Mouse (Mus musculus) thymus, postnatal 25 days (tissue): Measurements from ENCODE around the gene Rasa2.

Source experiments
- DNase-seq: peaks from one replicate; pipeline ENCODE4 v3.0.0; 2022

The Rasa2 gene

DNA sequence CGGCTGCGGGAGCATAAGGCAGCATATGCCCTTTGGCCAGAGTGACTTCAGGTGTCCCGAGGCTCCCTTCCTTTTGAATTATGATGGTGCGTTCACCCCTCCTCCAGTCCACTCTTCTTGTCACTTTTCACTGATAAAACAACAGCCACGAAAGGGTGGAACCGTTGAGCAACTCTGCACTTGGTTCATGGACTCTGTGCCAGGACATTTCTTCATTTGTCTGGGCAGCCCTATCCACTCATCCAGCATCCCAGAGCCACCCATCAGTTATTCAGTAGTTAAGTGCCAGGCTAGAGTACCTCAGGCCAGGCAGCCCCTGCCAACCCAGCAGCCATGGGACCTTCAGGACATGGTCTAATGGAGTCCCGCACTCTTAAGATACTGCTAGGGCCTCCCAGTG, 7.1 kb upstream of the Rasa2 start:
- DNase-seq = no peak

DNA sequence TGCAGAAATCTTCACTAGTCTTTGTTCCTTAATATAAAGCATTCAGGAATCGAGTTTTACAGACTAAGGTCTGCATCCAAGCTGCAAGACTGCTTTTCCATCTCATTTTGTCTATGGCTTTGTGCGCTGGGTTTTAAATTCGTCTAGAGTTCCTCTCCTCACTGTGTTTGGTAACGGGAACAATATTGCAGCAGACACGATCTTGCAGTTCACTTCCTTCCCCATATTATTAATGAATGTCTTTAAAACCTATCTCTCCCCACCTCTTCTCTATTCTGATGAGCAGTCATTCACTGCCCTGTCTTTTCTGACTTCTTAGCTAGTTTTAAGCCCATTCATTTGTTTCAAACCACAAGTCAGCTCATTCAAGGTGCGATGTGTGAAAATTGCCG, 5.7 kb upstream of the Rasa2 start:
- no peak for DNase-seq

DNA sequence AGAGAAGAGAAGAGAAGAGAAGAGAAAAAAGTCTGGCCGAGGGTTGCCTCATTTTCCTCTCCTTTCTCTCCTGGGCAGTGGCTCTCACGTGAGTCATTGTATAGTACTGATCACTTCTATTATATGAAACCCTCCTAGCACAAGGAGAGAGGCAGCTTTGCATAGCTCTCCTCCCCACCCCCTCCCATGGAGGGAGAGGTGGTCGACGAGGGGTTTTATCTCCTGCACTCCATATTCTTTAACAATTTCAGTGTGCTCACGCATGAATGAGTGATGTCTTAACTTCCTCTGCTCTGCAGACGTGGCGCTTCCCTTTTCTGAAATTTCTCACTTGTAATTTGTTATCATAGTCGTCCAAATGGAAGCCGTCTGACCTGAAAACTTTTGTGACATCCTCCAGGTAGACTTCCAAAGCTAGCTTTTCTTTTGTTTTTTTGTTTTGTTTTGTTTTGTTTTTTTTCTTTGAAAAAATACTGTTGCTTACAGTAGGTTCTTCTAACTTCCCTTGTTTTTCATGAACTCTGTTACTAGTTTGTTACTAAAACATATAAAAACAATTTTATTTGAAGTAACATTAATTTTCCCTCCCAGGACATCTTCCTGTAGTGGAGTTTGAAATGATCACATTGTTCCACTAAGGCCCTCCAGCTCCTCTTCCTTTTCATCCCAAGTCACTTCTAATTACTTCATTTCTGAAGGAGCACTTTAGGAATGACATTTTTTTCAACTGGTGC, 5.2 kb upstream of the Rasa2 start:
- DNase-seq = no peak

DNA sequence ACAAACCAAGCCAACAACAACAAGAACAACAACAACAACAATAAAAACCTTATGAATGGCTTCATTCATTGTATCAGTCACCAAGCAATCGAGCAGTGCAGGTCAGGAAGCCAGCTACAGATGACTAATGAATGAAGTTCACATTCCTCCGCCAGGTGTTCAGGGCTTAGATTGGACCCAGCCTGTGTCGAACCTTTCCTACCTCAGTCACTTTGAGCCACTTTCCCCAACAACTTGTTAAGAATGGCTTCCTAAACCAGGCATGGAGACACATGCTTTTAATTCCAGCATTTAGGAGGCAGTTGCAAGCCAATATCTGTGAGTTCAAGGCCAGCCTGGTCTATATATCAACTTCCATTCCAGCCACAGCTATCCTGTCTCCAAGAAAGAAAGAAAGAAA, 4.5 kb upstream of the Rasa2 start:
- no peak for DNase-seq

DNA sequence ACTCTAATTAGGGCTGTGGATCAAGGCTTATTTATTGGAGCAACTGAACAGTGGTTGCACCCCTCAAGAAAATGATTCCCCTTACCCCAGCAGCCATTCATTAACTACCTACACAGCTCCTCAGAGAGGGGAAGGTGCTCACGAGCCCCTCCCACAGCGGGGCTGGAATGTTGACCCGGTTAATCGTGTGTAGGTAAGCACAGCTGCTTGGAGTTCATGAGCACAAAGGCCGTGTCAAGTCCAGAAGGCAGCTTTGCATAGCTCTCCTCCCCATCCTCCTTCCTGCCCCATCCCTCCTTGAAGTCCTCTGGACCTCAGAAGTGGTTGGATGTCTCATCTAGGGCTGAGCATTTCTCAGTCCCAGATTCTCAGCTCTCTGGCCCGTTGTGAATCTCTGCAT, 3.8 kb upstream of the Rasa2 start:
- DNase-seq = no peak

DNA sequence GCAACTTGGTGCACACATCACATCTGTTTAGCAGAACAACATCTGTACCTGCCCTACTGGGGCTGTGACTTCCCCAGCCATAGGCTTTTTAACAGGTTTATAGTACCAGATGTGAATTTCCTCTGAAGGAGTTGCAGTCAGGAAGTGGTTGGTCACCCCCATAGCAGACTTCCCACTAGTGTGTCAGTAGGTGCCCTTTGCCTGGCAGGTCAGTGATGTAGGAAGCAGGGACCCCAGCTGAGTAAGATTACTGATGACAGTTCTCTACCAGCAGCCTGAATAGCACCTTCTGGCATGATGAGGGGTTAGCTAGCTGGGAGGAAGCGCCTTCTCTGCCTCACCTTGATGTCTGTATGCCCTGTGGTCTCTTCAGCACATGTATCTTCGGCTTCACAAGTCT, 2.4 kb upstream of the Rasa2 start:
- DNase-seq = peak; percentile 41

DNA sequence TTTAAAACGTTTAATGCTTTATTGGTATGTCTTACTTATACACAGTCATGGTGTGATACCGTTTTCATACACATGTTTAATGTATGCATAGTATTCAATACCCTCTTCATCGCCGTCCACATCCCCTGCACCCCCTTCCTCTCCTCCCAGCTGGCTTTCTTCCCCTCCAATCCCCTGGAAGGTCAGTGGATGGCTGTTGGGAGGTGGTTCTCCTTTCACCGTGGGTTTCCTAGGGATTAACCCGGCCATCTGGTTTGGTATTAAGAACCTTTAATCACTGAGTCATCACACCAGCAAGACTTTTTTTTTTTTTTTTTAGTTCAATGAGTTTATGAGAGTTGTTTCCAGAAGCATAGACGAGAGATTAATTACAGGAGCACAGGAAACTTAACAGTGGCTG, 1.3 kb upstream of the Rasa2 start:
- DNase-seq = no peak

DNA sequence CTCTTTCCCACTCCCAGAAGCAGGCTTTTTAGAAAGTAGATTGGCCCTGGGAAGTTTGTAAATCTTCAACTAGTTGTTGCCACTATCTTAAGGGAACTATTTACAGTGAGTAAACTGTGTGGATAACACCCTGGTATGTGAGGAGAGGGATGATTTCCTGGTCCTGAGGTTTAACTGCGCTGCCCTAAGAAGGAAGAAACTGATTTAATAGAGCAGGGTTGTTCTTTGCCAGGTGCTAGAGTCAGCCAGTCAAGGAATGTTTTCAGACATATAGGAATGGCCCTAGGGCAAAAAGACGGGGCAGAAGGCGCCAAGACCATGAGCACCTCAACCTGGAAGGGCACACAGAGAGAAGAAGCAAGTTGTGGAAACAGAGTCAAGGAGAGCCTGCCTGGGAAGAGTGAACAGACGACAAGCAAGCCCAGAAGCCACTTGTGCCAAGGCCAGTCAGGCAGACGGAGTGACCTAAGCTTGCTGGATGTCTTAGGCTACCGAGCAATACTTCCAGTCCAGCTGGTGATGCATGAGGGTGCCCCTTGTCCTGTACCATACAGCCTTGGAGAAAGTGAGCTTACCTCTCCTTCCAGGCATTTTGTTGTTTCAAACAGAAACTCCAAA, 765 bp upstream of the Rasa2 start:
- DNase-seq = no peak

DNA sequence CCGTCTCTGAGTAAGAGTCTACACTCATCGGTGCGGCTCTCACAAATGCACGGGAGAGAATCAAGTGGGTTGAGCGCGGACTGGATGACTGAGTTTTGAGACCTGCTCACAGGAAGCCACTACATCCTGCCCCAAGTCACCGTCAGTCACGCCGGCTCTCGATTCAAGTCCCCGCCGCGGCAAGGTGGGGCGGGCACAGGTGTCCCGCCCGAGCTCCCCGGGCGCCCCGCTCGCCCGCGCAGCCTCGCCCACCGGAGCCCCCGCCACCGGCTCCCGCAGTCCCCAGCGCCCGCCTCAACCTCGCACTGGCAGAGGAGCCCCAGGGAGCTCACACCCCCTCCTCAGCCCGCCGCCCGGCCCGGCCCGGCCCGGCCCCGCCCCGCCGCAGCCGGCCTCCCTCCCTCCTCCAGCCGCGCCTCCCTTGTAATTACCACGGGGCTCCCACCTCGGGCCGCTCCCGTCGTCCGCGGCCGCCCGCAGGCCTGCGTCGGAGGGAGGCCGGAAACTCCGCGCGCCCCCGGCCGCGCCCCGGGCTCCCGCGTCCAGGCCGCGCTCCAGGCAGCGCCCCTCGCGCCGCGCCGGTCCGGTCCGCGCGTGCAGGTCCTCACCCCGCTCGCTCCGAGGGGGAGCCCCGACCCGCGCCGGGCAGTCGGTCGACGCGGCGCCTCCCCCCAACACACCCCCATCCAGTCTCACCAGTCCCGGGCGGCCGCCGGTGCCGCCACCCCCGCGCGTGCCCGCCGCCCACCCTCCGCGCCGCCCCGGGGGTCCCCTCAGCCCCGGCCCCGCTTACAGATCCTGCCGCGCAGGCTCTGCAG, 637 bp downstream of the Rasa2 start:
- peak; percentile 87 for DNase-seq

DNA sequence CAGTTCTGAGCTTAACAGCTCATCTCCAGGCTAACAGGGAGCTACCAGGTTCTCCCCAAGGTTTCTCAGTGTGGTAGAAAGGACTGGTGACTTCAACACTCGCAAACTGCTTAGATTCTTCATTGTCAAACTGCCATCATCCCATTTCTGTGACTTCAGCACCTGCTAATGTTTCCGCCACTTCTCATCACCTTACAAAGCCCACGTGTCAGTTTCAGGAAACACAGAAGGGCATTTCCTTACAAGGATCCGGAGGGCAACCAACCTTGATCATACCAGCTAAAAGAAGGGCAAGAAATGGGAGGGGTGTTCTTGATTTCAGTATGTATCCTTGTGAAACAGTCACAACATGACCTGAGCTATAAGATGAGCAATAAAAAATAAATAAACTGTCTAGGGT, 2.3 kb downstream of the Rasa2 start:
- DNase-seq = no peak

DNA sequence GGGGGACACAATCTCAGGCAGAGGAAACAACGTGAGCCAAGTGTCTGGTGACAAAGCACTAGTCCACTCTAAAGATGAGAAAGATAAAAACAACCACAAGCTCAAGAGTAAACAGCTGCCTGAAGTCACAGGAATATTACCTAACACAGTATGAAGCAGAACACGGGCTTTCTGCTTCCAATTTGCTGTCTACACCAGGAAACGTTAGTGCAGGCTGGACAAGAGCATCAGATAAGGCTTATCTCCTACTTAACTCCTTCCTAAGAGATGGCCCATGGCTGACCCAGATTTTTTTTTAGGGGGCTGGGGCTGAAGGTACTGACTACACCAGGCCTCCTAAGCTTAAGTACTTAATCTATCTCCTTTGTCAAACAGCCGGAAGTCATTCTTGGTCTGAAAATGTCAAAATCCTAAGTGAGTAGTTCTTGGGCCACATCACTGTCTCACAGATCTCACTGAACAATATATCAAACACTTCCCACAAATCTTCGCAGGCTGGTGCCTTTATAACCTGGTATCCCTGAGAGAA, 3.8 kb downstream of the Rasa2 start:
- DNase-seq = no peak

DNA sequence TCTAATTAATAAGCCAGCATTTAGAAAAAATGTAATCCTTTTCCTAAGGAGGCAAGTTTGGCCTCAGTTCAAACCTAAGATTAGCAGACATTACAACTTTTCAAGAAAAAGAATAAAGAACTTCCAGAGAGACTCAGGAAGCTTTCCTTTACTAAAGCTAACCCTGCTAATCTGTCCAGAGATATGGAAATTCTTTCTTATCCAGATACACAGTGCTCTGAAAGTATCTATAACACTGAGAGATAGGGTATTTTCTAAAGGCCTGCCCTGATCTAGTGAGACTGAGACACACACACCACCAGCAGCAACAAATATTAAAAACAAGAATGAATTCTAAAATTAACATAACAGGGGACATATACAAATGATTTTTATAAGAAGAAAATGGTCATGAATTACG, 4.4 kb downstream of the Rasa2 start:
- no peak for DNase-seq

DNA sequence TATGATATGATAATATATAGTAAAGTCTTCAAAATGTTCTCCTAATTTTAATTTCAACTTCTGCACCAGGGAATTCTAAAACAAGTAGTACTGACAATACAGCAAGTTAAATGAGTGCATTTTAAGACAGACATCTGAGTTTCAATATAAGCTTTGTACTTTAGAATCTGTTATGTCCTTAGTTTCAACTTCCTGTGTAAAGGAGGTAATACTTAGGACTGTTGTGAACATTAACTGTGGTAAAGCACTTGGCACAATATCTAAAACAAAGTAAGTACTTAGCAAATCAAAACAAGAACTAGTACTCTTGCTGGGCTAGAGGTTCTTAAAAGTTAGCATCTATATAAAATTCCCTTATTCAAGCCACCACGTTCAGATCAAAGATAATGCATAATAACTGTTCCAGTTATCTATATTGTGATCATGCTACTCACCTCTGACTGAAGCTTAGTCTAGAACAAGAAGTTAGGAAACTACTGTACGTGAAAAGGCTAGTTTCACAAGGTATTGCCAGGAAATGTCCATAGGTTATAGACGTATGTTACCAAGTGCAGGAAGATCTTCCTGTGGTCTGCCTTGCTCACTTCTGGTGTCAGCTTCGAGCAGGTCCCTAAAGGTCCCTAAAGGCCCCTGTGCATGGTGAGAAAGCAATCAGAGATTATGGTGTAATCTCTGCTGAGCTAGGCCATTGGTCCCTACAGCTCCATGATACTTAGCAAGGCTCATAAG, 12.8 kb downstream of the Rasa2 start:
- no peak for DNase-seq

DNA sequence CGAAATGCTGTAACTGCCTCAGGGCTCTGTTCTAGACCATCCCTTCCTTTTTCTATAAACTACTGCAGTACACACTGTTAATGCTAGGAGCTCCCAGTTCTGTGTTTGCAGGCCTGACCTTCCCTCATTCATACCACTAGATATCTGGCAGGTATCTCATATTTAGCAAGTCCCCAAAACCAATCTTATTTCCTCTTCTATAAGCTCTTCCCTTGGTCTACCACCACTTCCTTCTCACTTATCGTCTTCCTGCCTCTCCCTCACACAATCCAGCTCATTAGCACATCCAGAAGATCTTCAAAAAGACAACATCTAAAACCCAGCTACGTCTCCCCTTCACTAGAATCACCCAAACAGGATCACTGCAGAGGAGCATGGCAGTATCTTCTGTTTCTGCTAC, 19.1 kb downstream of the Rasa2 start:
- DNase-seq = no peak

DNA sequence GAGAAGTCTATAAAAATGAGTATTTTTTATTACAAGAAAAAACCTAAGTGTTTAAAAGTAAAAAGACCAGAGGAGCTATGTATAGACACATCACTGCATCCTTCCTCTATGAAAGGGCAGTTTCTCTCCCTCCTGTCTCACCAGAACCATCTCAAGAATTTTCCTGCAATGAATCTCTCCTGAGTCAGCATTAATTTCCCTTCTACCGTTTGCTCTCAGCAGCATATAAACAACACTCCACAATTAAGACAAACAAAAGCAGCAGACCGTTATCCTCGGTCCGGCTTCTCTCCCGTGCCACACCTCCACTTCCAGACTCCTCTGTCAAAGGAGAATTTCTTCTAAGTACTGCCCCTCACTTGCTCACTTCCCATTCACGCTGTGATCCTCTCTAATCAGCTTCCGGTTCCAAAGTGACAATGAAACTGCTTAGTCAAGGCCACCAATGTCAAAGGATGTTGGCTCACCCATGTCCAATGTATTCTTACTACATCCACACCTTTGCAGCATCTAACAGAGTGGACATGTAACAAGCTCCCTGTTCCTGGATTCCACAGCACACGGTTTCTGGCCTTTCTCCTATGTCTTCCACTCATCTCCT, 19.6 kb downstream of the Rasa2 start:
- no peak for DNase-seq

DNA sequence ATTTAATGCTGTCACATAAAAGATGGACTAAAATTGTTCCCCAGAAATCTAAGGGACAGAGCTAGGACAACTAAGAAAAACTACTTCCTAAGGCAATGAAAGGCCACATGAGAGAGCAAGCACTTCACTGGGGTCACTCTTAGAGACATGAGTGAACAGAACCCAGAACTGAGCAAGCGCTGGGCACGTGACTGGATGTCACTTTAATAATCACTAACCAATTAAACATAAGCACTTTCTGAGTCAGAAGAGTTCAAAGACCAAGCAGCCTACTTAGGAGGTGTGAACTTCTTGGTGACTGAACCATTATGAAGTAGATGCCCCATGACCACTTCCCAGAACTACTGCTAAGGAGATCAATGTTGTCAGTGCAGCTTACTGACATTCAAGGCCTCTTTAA, 20.6 kb downstream of the Rasa2 start:
- no peak for DNase-seq

DNA sequence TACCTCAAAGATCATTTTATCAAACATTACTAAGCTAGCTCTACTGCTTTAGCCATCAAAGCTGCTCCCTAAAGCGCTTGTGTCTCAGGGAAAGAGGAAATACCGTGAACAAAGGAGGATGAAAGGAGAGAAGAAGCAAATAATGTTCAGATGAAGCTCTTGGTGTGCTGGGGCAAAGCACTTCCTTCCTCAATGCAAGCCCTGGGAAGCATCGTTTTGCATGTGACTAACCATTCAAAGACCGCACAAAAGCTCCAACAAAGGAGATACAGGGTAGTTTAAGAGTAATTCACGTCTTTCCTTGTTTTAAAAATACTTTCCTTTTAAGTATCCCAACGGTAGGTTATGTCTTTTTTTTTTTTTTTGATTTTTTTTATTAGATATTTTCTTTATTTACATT, 28.0 kb downstream of the Rasa2 start:
- no peak for DNase-seq

DNA sequence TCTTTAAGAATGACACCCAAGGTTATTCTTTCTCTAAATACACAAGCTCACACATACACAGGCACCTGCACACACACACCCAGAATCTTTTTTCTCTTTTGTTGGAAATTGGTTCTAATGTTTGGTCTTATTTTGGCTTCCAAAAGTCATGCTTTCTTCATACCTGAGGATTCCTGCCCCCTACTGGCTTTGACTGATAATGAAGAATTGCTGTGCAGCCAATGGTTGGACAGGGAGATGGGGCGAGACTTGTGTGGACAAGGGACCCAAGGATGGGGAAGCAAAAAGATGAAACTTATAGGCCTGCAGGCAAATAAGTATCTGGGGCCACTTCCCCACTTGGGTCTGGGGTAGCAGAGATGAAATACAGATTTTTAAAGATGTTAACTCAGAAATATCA, 33.5 kb downstream of the Rasa2 start:
- no peak for DNase-seq

DNA sequence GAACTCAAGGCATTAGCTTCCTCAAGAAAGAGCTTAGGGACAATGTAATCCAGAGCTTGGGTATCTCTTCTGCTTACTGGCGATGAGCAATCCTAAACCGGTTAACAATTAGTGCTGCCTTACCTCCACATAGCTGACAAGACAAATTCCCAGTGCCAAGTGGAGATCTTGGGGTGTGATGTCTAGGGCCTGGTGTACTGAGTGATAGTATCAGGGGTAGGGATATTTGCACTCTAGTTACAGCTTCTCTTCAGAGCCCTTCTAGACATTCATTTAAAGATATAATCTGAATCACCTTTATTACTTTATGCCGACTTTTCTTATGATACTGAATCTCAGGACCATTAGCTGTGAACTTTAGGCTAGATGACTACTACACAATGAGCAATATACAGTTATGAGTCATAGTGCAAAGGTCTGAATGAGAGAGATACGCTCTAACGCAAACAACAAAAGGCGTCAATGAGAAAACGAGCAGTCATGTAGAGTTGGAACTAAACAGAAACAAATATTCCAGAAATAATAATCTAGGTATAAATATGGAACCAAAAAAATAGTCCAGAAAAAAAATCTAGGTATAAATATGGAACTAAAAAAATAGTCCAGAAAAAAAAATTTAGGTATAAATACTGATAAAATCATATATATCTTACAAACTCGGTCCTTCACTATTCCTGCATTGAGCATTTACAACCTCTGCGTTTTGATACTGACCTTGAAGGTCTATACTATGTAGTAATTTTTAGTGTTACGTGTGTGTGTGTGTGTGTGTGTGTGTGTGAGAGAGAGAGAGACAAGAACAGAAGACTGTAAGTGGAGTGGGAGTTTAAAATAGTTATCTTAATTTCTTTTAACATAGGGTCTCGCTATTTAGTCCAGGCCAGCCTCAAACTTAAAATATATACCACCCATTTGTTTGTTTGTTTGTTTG, 38.5 kb downstream of the Rasa2 start:
- DNase-seq = no peak

DNA sequence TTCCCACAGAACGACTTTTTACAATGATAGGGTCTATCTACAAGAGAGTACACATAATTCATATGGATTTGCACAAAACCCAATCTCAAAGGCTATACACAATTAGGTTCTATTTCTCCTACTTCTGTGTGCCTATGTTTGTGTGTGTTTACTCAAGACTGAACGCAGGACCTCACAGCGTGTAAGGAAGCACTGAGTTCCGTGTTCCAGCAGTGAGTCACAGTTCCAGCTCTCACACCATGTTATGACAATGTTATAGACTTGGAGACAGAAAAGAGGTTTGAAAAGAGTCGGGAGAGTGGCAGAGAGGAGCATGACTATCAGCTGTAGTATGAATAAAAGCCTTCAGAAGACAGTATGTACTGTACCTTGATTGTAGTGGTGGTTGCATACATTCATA, 42.1 kb downstream of the Rasa2 start:
- DNase-seq = no peak

DNA sequence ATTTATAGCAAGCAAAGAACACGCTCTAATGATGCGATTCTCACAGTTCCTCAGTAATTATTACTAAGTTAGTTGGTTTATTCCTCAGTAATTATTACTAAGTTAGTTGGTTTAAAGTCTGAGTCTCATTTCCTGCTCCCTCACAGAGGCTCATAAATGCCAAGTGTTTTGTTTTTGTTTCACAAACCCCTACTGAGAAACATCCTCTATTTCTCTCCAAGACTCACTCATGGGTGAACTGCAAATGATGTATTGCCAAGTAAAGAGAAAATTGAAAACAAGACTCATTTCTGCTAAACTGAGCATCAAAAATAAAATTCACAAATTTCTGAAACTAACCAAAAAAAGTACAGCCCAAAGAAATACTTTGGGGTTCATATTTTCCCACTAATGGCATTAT, 47.9 kb downstream of the Rasa2 start:
- DNase-seq = no peak

DNA sequence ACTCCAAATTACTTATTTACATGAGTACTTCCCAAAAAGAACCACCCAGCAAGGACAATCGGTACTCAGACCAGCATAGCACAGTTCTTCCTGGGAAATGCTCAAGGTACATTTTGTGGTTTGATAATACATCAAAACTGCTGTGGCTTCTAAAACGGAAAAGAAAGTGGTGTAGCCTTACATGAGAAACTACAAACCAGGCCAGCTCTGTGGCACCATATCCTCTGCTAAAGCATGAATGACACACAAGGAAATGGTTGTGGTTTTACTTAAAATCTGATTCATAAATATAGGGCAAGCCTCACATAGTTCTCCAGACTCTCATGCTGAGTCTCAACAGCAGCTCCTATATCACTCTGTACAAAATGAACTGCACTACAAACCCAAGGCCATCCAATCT, 48.3 kb downstream of the Rasa2 start:
- peak; percentile 25 for DNase-seq
